Mouse (Mus musculus) intestine, embryonic 14.5 days (tissue): ENCODE measurements around the gene Tsks. TPM values are rescaled to one million over a fixed set of nuclear protein-coding genes. Genes with fewer than 3 reads are reported as not detected.

Experiments
- ATAC-seq: fragments of 200-750 bp; cut with Nextera tagmentation; replicated peaks from 2 replicates; pipeline ENCODE4 v1.8.0; 2017; ENCODE audit warnings: low read depth, moderate number of reproducible peaks, moderate TSS enrichment, moderate library complexity; ENCODE audit not compliant: low FRiP score, low TSS enrichment
- DNase-seq: peaks from one replicate; pipeline ENCODE4 v3.0.0-alpha.2; 2018; ENCODE audit warnings: low spot score
- H3K27ac ChIP-seq: fragments of 300-500 bp; sonication (generic); 2 replicates; pipeline ENCODE4 v1.5.1; 2014; ENCODE audit warnings: low read depth, mild to moderate bottlenecking, control low read depth
- H3K27me3 ChIP-seq: fragments of 300-500 bp; sonication (generic); replicated peaks from 2 replicates; pipeline ENCODE4 v1.6.1; 2014; ENCODE audit warnings: low read length, control low read depth; ENCODE audit not compliant: control insufficient read depth, insufficient read depth
- H3K36me3 ChIP-seq: fragments of 300-500 bp; sonication (generic); 2 replicates; pipeline ENCODE4 v1.6.1; 2014; ENCODE audit warnings: low read length, control low read depth; ENCODE audit not compliant: control insufficient read depth, insufficient read depth
- H3K4me1 ChIP-seq: fragments of 300-500 bp; sonication (generic); replicated peaks from 2 replicates; pipeline ENCODE4 v1.6.1; 2014; ENCODE audit warnings: low read length, control low read depth, mixed read lengths; ENCODE audit not compliant: control insufficient read depth, insufficient read depth
- H3K4me2 ChIP-seq: fragments of 300-500 bp; sonication (generic); 2 replicates; pipeline ENCODE4 v1.6.1; 2014; ENCODE audit warnings: low read length
- H3K4me3 ChIP-seq: fragments of 300-500 bp; sonication (generic); 2 replicates; pipeline ENCODE4 v1.5.1; 2014; ENCODE audit warnings: low read depth, low read length, control low read depth, mixed read lengths
- H3K9ac ChIP-seq: fragments of 300-500 bp; sonication (generic); 2 replicates; pipeline ENCODE4 v1.6.1; 2014; ENCODE audit warnings: mild to moderate bottlenecking, low read length
- H3K9me3 ChIP-seq: fragments of 300-500 bp; sonication (generic); 2 replicates; pipeline ENCODE4 v1.6.1; 2016; ENCODE audit warnings: low read length, control low read depth; ENCODE audit not compliant: control insufficient read depth
- WGBS: fragments of 180-500 bp; shearing (Covaris S2); extraction: QIAGEN DNeasy Blood & Tissue Kit; methylation state at CpG from one replicate; pipeline ENCODE4 v1.1.7; 2014; 5-methylcytosine and 5-hydroxymethylcytosine counted together
- polyA plus RNA-seq: library from polyadenylated mRNA; unstranded; fragments of >200 nt; fragmentation: Nextera tagmentation; extraction: Ambion mirVana; gene quantifications from 2 replicates; pipeline ENCODE4 v1.2.1, GENCODE M21; 2014

The Tsks gene
- polyA plus RNA-seq, 1 experiment from 2014 or later = not detected

DNA sequence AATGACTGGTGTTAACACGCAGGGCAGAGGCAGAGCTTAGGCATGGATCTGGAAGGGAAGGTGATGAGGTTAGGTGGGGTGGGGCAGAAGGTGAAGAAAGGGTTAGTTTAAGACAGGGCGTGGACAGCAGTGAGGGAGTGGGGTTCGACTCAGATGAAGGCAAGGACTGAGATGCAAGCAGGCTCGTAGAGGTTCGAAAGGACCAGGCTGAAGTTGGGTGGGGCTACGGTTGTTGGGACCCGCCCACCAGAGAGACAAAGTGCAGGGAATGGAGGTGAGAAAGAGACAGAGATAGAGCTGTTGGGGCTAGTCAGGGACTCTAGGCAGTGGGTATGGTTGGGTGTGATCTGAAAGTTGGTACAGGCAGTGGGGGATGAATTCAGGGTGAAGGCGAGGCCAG lies 19.3 kb downstream of the Tsks start:
- ATAC-seq (no peak), DNase-seq (no peak)
- Histone ChIP-seq H3K27me3 (no peaks in the 10 kb centered on the region), H3K9ac (no peak overlapping the region), H3K4me3 (no peak overlapping the region), H3K9me3 (no peaks in the 10 kb centered on the region), H3K4me1 (no peaks in the 10 kb centered on the region), H3K27ac (no peak overlapping the region), H3K4me2 (no peak overlapping the region), H3K36me3 (peaks cover 29% of the 10 kb centered on the region)
- 60% methylated on average over 8 of the region's 8 CpGs for WGBS

DNA sequence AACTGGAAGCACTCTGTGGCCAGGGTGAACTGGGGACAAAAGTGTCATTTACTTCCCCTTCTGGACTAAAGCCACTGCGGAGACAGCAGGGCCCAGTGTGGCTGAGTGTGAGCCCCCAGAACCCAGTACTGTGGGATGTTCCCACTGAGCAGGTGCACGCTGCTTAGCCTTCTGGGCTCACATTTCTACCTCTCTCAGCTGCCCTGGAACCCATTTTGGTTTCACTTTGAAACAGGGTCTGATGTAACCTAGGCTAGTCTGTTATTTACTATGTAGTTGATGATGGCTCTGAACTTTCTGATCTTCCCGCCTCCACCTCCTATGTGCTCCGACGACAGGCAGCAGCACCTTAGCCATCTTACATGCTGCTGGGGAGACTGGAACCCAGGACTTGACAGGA lies 19.8 kb downstream of the Tsks start:
- ATAC-seq (no peak), DNase-seq (no peak)
- H3K9ac ChIP-seq = no peak overlapping the region
- WGBS = 90% methylated on average over 5 of the region's 5 CpGs
- no peaks in the 10 kb centered on the region for H3K4me1 ChIP-seq
- peaks cover 29% of the 10 kb centered on the region for H3K36me3 ChIP-seq
- H3K4me2 ChIP-seq = no peak overlapping the region
- H3K4me3 ChIP-seq = no peak overlapping the region
- H3K9me3 ChIP-seq = no peaks in the 10 kb centered on the region
- H3K27me3 ChIP-seq = no peaks in the 10 kb centered on the region
- no peak overlapping the region for H3K27ac ChIP-seq

DNA sequence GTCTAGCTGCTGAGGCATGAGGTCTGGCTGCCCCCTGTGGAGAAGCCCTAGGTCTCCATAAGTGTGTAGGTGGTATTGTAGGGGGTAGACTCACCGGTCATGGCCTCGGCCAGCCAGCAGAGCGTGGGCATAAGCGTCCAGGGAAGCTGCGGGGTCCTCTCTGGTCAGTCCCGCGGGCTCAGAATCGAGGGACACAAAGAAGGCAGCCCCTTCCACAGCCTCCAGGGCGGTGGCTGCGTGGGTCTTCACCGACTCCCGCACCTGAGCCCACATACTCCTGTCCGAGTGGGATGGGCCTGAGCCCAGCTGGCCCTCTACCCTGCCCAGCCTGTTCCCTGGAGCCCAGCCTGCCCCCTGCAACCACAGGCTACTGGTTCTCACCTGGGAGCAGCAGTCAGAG lies 22.0 kb downstream of the Tsks start:
- Histone ChIP-seq H3K9ac (no peak overlapping the region), H3K4me1 (no peaks in the 10 kb centered on the region), H3K9me3 (no peaks in the 10 kb centered on the region), H3K4me2 (no peak overlapping the region), H3K36me3 (peaks cover 29% of the 10 kb centered on the region), H3K27me3 (no peaks in the 10 kb centered on the region), H3K27ac (no peak overlapping the region), H3K4me3 (no peak overlapping the region)
- DNase-seq (no peak), ATAC-seq (no peak)
- 95% methylated on average over 13 of the region's 13 CpGs for WGBS

DNA sequence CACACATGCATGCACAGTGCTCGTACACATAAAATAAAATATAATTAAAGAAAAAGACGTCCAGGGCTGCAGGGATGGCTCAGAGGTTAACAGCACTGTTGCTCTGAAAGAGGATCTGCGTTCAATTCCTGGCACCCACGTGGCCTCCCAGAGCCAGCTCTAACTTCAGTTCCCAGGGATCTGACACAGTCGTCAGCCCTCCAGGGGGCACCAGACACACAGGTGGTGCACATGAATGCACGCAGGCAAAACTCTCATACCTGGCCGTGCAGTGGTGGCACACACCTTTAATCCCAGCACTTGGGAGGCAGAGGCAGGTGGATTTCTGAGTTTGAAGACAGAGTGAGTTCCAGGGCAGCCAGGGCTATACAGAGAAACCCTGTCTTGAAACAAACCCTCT lies 23.0 kb downstream of the Tsks start:
- Histone ChIP-seq H3K4me1 (peaks cover 2% of the 10 kb centered on the region), H3K27ac (no peak overlapping the region), H3K27me3 (no peaks in the 10 kb centered on the region), H3K36me3 (peaks cover 24% of the 10 kb centered on the region), H3K9me3 (no peaks in the 10 kb centered on the region), H3K4me3 (no peak overlapping the region), H3K9ac (no peak overlapping the region), H3K4me2 (no peak overlapping the region)
- 76% methylated on average over 7 of the region's 7 CpGs for WGBS
- ATAC-seq = no peak
- DNase-seq = no peak

DNA sequence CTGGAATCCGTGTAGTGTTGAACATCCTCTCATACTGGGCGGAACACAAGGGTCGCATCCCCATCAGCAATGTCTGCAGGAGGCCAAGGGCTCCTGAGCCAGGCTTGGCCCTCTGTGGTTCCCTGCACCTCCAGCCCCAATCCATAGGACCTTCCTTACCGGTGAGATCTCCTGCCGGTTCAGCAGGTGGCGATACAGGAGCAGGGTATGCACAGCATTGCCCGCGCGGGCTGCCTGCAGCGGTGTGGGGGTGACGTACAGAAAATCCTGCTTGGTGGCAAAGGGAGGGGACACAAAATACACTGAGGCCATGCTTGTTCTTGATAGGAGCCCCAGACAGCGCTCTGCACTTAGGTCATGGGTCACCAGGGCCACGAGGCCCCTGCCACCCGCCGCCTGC lies 23.6 kb downstream of the Tsks start:
- no peak overlapping the region for H3K27ac ChIP-seq
- ATAC-seq = no peak
- no peak overlapping the region for H3K4me2 ChIP-seq
- WGBS = 68% methylated on average over 15 of the region's 15 CpGs
- no peaks in the 10 kb centered on the region for H3K27me3 ChIP-seq
- H3K9ac ChIP-seq = no peak overlapping the region
- no peak for DNase-seq
- no peak overlapping the region for H3K4me3 ChIP-seq
- H3K4me1 ChIP-seq = peaks cover 8% of the 10 kb centered on the region
- H3K9me3 ChIP-seq = no peaks in the 10 kb centered on the region
- H3K36me3 ChIP-seq = peaks cover 18% of the 10 kb centered on the region; the same call in 1 of the 2 replicates

DNA sequence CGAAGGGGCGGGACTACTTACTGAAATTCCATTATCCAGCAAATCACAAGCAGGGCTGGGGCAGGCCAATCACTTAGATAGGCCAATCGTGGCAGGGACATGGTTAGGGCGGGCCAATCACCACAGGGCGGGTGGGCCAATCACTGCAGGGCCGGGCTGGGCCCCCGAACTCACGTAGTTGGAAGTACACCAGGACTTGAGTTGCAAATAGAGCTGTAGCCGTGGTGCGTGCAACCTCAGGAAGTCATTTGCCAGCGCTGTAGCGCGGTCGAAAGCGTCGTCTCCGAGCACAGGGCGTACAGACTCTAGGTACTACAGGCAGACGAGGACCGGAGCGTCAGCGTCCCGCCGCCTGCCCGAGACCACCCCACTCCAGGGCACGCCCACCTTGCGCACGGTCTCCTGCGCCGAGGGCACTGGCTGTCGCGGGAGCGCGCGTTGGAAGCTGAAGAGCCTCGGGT lies 27.3 kb downstream of the Tsks start:
- Histone ChIP-seq H3K36me3 (peaks cover 7% of the 10 kb centered on the region; the same call in 1 of the 2 replicates), H3K27ac (peak overlapping the region; percentile 82), H3K4me3 (peak overlapping the region; percentile 56), H3K27me3 (no peaks in the 10 kb centered on the region), H3K4me1 (peaks cover 20% of the 10 kb centered on the region), H3K9me3 (no peaks in the 10 kb centered on the region), H3K4me2 (peak overlapping the region; percentile 68), H3K9ac (peak overlapping the region; percentile 49)
- WGBS = under 1% methylated on average over 36 of the region's 36 CpGs
- DNase-seq (peak; percentile 95), ATAC-seq (peak; percentile 95)

DNA sequence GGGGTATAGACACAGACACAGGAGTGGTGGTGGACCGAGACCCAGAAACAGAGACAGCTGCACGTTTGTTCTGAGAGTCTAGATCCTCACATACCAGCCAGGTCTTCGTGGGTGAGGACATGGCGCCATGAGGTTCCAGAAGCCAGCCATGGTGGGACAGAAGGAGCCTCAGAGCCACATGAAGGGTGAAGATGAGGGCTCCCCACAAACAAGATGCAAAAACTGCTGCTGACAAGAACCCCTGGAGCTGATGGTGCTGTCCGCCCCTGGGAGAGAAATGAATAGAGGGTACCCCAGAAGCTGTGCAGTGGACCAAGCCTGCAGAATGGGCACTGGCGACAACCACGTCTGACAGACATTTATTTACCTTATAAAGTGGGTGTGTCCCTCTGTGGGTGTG lies 28.1 kb downstream of the Tsks start:
- Histone ChIP-seq H3K9me3 (no peaks in the 10 kb centered on the region), H3K9ac (peak overlapping the region; percentile 49), H3K27ac (peak overlapping the region; percentile 82; the same call in 1 of the 2 replicates), H3K27me3 (no peaks in the 10 kb centered on the region), H3K4me3 (peak overlapping the region; percentile 56), H3K4me2 (peak overlapping the region; percentile 68), H3K4me1 (peaks cover 20% of the 10 kb centered on the region), H3K36me3 (peaks cover 2% of the 10 kb centered on the region; the same call in 1 of the 2 replicates)
- WGBS = 68% methylated on average over 7 of the region's 7 CpGs
- ATAC-seq = no peak
- peak; percentile 50 for DNase-seq

DNA sequence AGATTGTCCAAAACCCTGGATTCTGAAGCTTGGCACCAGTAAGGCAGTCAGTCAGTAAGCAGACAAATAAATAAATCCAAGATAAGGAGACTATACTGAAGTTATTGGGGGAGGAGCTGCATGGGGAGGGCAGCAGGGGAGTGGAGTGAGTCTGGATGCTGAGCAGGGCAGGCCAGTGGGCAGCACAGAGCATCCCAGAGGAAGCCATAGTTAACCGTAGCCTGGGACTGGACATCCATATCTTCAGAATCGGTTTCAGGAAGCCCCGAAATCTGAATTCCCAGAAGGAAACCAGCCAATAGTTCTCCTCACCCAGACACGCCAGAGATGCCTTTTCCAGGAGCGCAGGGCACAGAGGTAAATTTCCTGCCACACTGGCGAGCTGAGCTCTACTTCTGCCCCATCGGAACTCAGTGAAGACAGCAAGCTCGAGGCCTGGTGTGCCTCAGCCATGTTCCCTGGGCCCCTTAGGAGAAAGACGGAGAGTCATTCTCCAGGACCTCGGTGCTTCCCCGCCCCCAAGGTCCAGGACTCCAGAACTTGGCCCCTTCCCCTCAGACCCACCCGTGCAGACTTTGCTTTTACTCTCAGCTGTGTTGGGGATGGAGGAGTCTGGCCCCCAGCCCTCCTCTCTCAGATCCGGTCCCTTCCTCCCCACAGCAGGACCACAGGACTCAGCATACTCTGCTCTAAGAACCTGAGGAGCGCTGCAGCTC lies 30.6 kb downstream of the Tsks start:
- Histone ChIP-seq H3K4me2 (peak overlapping the region; percentile 55), H3K36me3 (peaks cover 27% of the 10 kb centered on the region), H3K4me1 (peaks cover 20% of the 10 kb centered on the region), H3K4me3 (peak overlapping the region; percentile 41), H3K27me3 (no peaks in the 10 kb centered on the region), H3K27ac (peak overlapping the region; percentile 69; the same call in 1 of the 2 replicates), H3K9me3 (no peaks in the 10 kb centered on the region), H3K9ac (peak overlapping the region; percentile 49)
- 35% methylated on average over 14 of the region's 14 CpGs for WGBS
- no peak for ATAC-seq
- DNase-seq = no peak
